Mouse (Mus musculus) spleen, adult 12 weeks (tissue): ENCODE results near the gene Spin1.
"Not testable (repeated sequence)": the region's sequence is repeated elsewhere in the genome, so short reads cannot be mapped to it uniquely, and the experiment has no call there.

ENCODE experiments used
- DNase-seq: peaks from one replicate; pipeline ENCODE4 v3.0.0; 2022; ENCODE audit warnings: low spot score

Spin1 gene

DNA sequence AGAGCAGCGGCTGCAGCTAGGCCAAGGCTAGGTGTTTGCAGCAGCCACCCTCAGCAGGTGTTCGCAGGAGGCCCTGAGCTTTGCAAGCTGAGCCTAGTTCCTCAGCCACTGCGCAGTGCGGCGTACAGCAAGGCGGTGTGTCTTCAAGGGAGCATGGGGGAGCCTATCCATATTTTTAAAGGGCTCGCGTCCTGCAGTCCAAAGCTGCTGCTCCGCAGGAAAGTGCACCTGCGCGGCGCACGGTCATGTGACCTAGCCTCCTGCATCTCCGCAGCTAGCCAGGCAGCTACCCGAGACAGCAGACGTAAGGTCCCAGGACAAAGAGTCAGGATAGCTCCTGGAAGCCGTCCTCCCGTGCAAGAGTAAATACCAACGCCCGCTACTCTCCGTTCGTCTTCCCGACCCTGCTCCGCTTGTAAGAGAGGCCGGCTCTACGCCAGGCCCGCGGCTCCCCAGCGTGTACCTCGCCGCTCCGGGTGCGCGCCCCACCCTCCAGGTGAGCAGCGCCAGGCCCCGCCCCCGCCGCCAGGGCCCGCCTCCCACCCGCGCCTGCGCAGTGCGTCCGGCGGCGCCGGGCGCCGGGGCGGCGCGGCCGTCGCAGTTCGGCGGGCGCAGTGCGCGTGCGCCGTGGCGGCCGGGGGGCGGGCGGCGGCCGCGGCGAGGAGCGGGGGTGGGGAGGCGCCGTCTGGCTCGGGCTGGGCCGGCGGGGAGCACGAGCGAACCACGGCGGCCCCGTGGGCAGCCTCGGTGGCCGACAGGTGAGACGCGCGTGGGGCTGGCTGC is at the start of gene Spin1:
Spin1 (plus strand) TSS at position 648 of the 783 bp plus-strand sequence.
- peak; percentile 73 for DNase-seq

DNA sequence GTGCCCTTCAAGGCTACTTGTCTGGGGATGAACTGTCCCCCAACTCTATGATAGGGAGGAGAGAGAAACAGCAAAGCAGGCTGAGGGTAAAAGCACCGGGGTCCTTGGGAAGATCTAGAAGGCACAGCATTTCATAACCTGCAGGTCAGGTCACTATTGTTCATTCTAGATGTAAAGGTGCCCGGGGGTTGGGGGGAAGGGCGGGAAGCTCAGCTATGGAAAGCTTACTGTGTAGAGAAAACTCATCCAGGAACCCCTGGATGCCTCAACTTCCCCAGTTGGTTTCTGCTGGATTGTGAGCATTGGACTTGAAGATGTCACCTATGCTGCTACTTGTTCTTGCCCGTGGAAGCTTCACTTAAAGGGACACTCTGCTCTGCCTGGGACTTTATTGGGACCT is 49.7 kb upstream of the Spin1 start:
- no peak for DNase-seq

- no peak for DNase-seq
Measured at GRCm38 (mm10) chr13:51052408-51052807, 48.3 kb upstream of the Spin1 start.

- no peak for DNase-seq
Measured at GRCm38 (mm10) chr13:51063024-51063423, 37.7 kb upstream of the Spin1 start.

GRCm38 (mm10) chr13:51063721-51064120 is 37.0 kb upstream of the Spin1 start:
- no peak for DNase-seq

DNA sequence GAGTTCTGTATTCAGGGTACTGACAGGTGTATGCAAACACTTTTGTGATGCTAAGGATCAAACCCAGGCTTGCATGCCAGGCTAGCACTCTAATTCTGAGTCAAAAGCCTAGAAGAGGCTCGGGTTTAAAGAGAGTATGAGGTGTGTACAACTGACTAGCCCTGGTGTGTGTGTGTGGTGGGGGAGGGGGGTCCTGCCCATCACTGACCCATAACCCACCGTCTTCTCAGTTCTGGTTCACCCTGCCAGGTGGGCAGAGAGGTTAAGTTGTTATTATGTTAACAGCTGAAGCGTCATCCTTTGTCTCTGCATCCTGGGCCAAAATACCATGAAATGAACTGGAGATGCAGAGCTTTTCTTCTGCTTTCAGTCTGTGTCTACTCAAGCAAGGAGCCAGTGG is 36.3 kb upstream of the Spin1 start:
- DNase-seq, result no peak

DNA sequence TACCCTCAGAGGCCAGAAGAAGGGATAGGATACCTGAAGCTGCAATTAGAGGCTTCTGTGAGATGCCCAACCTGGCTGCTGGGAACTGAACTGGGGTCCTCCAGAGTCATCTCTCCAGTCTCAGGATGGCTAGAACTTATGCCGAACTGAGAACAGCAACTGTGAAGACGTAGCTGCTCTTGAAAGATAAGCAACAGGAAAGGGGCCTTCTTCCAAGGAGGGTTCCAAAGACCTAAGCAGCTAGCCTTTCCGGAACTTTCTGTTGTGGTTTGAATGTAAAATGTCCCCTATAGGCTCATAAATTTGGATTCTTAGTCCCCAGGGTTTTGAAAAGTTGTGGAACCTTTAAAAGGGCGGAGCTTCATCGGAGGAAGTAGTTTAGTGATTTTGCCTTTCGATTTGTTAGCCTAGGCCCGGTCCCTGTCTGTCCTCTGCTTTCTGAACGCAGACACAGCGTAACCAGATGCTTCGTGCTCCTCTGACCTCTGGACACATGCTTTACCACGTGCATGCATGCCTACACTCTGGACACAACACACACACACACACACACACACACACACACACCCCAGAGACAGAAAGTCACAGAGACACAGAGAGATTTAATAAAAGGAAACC is 29.5 kb upstream of the Spin1 start:
- DNase-seq, result no peak

- no peak for DNase-seq
Measured at GRCm38 (mm10) chr13:51071763-51072276, 28.9 kb upstream of the Spin1 start.

GRCm38 (mm10) chr13:51072917-51073843 is 27.5 kb upstream of the Spin1 start:
- DNase-seq, result no peak

DNA sequence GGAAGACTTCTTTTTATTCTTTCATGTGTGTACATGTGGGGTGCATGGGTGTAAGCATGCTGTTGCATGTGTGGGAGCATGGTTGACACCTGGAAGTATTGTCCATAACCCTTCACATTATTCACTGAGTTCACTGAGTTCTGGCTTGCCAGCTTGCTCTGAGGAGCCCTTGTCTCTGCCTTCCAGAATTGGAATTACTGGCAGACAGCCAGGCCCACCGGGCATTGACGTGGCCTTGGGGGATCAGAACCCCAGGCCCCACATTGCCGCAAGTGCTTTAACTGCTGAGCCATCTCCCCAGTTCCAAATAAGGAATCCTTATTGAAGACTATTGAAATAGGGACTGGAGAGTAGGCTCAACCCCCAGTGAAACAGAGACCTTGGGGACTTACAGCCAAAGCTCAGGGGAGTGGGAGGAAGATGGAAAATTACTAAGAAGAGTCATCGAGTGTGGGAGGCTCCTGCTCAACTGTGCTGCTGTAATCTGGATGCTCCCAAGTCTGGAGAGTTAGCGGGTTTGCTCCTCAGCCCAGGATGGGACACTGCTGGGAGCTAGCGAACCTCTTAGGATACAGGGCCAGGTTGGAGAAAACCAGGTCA is 26.5 kb upstream of the Spin1 start:
- no peak for DNase-seq

DNA sequence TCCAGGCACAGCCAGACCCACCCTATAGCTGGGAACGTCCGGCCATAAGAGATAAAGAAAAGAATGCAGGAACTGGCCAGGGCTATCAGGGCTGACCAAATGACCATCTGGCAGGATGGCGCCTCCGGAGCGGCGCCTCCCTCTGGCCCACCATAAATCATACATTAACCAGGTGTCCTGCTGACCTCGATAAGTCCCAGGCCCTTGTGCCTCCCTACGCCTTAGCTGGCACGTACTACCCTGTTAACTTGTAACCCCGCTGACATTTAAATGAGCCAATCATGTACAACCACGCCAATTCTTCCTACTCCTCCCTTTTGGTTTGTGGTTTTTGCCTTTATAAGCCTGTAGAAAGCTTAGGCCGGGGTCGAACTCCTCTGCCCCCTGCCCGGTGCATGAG is 24.5 kb upstream of the Spin1 start:
- not testable (repeated sequence) for DNase-seq

GRCm38 (mm10) chr13:51078586-51078985 is 22.1 kb upstream of the Spin1 start:
- not testable (repeated sequence) for DNase-seq

- no peak for DNase-seq
Measured at GRCm38 (mm10) chr13:51080801-51081200, 19.9 kb upstream of the Spin1 start.

DNA sequence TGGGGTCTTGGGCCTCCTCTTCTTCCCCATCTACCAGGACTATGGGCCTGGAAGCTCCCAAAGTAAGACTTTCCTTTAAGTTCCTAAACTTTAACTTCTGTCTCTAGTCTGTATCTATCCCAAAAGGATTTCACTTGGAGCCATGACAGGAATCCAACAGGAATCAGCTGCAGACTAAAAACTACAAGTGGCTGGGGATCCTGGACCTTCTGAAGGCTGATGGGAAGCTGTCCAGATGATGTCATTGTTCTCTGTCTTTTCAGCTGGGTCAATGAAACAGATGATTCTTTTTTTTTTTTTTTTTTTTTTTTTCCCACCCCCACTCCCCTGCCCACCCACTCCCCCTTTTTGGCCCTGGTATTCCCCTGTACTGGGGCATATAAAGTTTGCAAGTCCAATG is 16.4 kb upstream of the Spin1 start:
- DNase-seq, result no peak

DNA sequence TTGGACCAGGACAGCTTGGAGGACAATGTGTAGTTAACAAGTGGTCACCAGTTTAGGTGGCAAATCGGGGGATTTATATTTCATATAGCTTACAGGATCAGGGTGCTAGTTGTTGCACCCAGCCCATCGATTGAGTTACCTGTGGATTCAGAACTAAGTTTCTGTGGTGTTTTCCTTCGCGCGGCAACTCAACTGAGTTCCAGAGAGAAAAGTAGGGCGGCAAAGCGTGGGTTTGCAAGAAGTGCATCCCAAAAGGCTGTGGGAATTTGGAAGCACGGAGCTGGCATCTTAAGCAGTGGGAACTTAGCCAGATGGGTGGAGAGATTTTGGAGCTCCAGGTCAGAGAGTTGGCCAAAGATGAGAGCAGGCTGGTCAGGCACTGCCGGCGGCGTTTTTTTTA is 14.7 kb upstream of the Spin1 start:
- DNase-seq, result no peak

DNA sequence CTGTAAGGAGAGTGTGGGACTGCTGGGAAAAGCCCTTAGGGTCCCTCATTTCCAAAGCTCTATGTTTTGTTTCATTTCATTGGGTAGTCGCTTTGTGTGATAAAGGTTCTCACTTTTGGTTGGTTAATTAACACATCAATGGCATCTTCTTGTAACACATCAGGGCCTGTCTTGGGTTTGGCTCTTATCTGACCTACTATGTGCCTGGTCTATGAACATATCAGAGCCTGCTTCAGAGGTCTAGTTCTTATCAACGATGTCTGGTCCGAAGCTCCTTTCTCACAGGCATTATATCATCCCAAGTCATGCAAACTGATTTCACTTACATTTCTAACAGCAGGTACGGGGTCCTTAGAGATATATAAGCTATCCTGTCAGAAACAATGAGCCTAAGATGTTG is 13.4 kb upstream of the Spin1 start:
- DNase-seq, result no peak

DNA sequence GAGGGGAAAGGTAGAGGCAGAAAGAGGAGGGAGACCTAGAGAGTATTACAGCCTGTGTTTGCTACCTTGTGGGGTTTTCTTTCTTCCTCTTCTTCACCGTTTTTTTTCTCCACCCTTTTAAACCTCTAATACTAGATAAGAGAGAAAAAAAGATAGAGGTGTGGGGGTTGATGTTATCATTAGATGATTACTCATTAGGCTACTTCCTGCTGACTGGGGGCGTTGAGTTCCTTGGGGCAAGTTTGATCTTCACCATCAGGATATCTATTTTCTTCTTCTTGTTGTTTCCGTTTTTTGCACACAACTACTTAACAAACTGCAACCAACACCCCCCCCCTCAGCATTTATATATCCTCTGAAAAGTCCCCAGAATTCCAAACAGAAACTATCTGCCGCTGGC is 12.5 kb upstream of the Spin1 start:
- DNase-seq, result no peak

- DNase-seq, result no peak
Measured at GRCm38 (mm10) chr13:51089058-51089457, 11.6 kb upstream of the Spin1 start.

- DNase-seq, result no peak
Measured at GRCm38 (mm10) chr13:51090105-51090661, 10.5 kb upstream of the Spin1 start.

- DNase-seq, result no peak
Measured at GRCm38 (mm10) chr13:51093430-51093829, 7.2 kb upstream of the Spin1 start.

GRCm38 (mm10) chr13:51094323-51095195 is 6.1 kb upstream of the Spin1 start:
- DNase-seq, result no peak
